In genomic region chr8:79575175-79575734, GRCm38 (mm10) we compare ENCODE assay signal across 27 mouse cellular contexts.
A peak's percentile ranks its signal among the peaks of the same experiment; 100 is the strongest.
DNase-seq lines count a peak whose midpoint lies in the region; ATAC-seq and TF ChIP-seq lines count a peak whose summit lies in the region.
"Had no signal": no experiment of that assay in that cellular context is flagged by ENCODE, and none has a peak within 500 bp of the region (broad histone marks: within the 10 kb centered on the region; RNA-seq: fewer than 3 reads in every experiment).

No protein-coding gene starts in this region.

- WGBS in intestine, embryonic 15.5 days: 58% methylated on average over 2 of the region's 2 CpGs
- WGBS in thymus, adult 2 months: 90% methylated on average over 2 of the region's 2 CpGs

- no peaks in the 10 kb centered on the region for H3K36me3 ChIP-seq in intestine, embryonic 15.5 days
- no peaks in the 10 kb centered on the region for H3K36me3 ChIP-seq in thymus, adult 2 months (ENCODE audit: control insufficient read depth, insufficient read depth, low read length)
- H3K36me3 ChIP-seq: embryonic facial prominence, embryonic 10.5 days; embryonic facial prominence, embryonic 13.5 days; G1E; hindbrain, embryonic 10.5 days; hindbrain, embryonic 13.5 days had no signal

- no peak overlapping the region for H3K4me2 ChIP-seq in intestine, embryonic 15.5 days (replicated peaks)
- H3K4me2 ChIP-seq: embryonic facial prominence, embryonic 13.5 days; forebrain, embryonic 13.5 days; heart, embryonic 11.5 days; hindbrain, embryonic 13.5 days had no signal

- H3K27ac ChIP-seq in intestine, embryonic 15.5 days: no peak overlapping the region
- H3K27ac ChIP-seq in thymus, adult 2 months (ENCODE audit: control insufficient read depth, insufficient read depth, low read length): no peak overlapping the region
- H3K27ac ChIP-seq: embryonic facial prominence, embryonic 10.5 days; embryonic facial prominence, embryonic 13.5 days; forebrain, embryonic 13.5 days; hindbrain, embryonic 10.5 days; hindbrain, embryonic 13.5 days had no signal

- no peak overlapping the region for H3K9ac ChIP-seq in intestine, embryonic 15.5 days
- H3K9ac ChIP-seq: embryonic facial prominence, embryonic 13.5 days; forebrain, embryonic 13.5 days; hindbrain, embryonic 13.5 days had no signal

- H3K9me3 ChIP-seq in intestine, embryonic 15.5 days: no peaks in the 10 kb centered on the region
- H3K9me3 ChIP-seq: embryonic facial prominence, embryonic 10.5 days; embryonic facial prominence, embryonic 13.5 days; forebrain, embryonic 13.5 days; G1E; hindbrain, embryonic 10.5 days; hindbrain, embryonic 13.5 days had no signal

- ATAC-seq in frontal cortex, adult (ENCODE audit: low TSS enrichment): peak; percentile 57; the same call in 1 of the 2 replicates
- peak; percentile 79 for ATAC-seq in intestine, embryonic 15.5 days
- ATAC-seq: forebrain, embryonic 13.5 days; forebrain, embryonic 16.5 days; hindbrain, embryonic 16.5 days; Patski had no signal

- TF ChIP-seq POLR2A in thymus, adult 2 months (IDR thresholded peaks at IDR 0.05; ENCODE audit: control insufficient read depth, extremely low read depth, insufficient read depth, low read length, poor library complexity): no peak

- no peak for DNase-seq in frontal cortex, postnatal 25 days (ENCODE audit: low spot score in 2 of 2)
- DNase-seq in layer of hippocampus, adult 9-11 months: peak; percentile 8
- DNase-seq in layer of hippocampus, postnatal 36 days: no peak
- DNase-seq in brain, adult 2 months (ENCODE audit: low read depth, low spot score): peak; percentile 40
- no peak for DNase-seq in thymus, adult 2 months
- DNase-seq in embryo, embryonic 10 days (ENCODE audit: low spot score): no peak
- DNase-seq: B cell, adult 2 months; cerebellum, adult 11 months; cerebellum, adult 2 months; cerebellum, adult 9-11 months; cerebellum, postnatal 25 days; embryo, embryonic 11 days; heart, postnatal 36 days had no signal

- H3K4me3 ChIP-seq in intestine, embryonic 15.5 days (replicated peaks): no peak overlapping the region
- no peak overlapping the region for H3K4me3 ChIP-seq in thymus, adult 2 months (ENCODE audit: control insufficient read depth, insufficient read depth, low read length)
- H3K4me3 ChIP-seq: embryonic facial prominence, embryonic 10.5 days; embryonic facial prominence, embryonic 13.5 days; erythroblast, embryonic 14.5 days; forebrain, embryonic 13.5 days; hindbrain, embryonic 10.5 days; hindbrain, embryonic 13.5 days had no signal

- no peaks in the 10 kb centered on the region for H3K27me3 ChIP-seq in intestine, embryonic 15.5 days (replicated peaks)
- no peaks in the 10 kb centered on the region for H3K27me3 ChIP-seq in thymus, adult 2 months (ENCODE audit: control insufficient read depth, insufficient read depth, low read length)
- H3K27me3 ChIP-seq: CH12.LX; embryonic facial prominence, embryonic 13.5 days; forebrain, embryonic 13.5 days; hindbrain, embryonic 13.5 days; Patski had no signal

- peaks cover 3% of the 10 kb centered on the region; the same call in 1 of the 2 replicates for H3K4me1 ChIP-seq in intestine, embryonic 15.5 days (replicated peaks)
- no peaks in the 10 kb centered on the region for H3K4me1 ChIP-seq in thymus, adult 2 months (replicated peaks; ENCODE audit: control insufficient read depth, insufficient read depth, low read length)
- H3K4me1 ChIP-seq: embryonic facial prominence, embryonic 10.5 days; embryonic facial prominence, embryonic 13.5 days; forebrain, embryonic 13.5 days; hindbrain, embryonic 10.5 days; hindbrain, embryonic 13.5 days had no signal

- TF ChIP-seq CTCF in thymus, adult 2 months (IDR thresholded peaks at IDR 0.05; ENCODE audit: borderline replicate concordance, control insufficient read depth, extremely low read depth, insufficient read depth, low read length, poor library complexity): no peak

Comparison
In these comparisons a context has a peak if more than half of its experiments do, and no peak if none do; other contexts are left out.
1. DNase-seq: peak in layer of hippocampus, adult 9-11 months (single experiment) and brain, adult 2 months (single experiment); none in frontal cortex, postnatal 25 days (0 of 2), layer of hippocampus, postnatal 36 days (0 of 2), thymus, adult 2 months (single experiment) and embryo, embryonic 10 days (single experiment).